Mouse (Mus musculus) embryonic facial prominence, embryonic 13.5 days (tissue): ENCODE measurements around the gene Socs1. TPM values are rescaled to one million over a fixed set of nuclear protein-coding genes. Genes with fewer than 3 reads are reported as not detected.

Source experiments
- ATAC-seq: fragments of 200-750 bp; cut with Nextera tagmentation; 2 replicates; pipeline ENCODE4 v1.8.0; 2017; ENCODE audit warnings: low read depth; ENCODE audit not compliant: insufficient number of reproducible peaks, insufficient read depth, low FRiP score, low TSS enrichment
- H3K27ac ChIP-seq: fragments of 300-500 bp; sonication (generic); 2 replicates; pipeline ENCODE4 v1.5.1; 2015; ENCODE audit warnings: moderate library complexity, mild to moderate bottlenecking, inconsistent platforms
- H3K27me3 ChIP-seq: fragments of 300-500 bp; sonication (generic); 2 replicates; pipeline ENCODE4 v1.6.1; 2015; ENCODE audit warnings: mild to moderate bottlenecking, inconsistent platforms
- H3K36me3 ChIP-seq: fragments of 300-500 bp; sonication (generic); 2 replicates; pipeline ENCODE4 v1.6.1; 2015; ENCODE audit warnings: mild to moderate bottlenecking, inconsistent platforms
- H3K4me1 ChIP-seq: fragments of 300-500 bp; sonication (generic); 2 replicates; pipeline ENCODE4 v1.6.1; 2015; ENCODE audit warnings: inconsistent platforms
- H3K4me2 ChIP-seq: fragments of 300-500 bp; sonication (generic); 2 replicates; pipeline ENCODE4 v1.6.1; 2015; ENCODE audit warnings: moderate library complexity, mild to moderate bottlenecking, inconsistent platforms
- H3K4me3 ChIP-seq: fragments of 300-500 bp; sonication (generic); 2 replicates; pipeline ENCODE4 v1.5.1; 2015; ENCODE audit warnings: mild to moderate bottlenecking, inconsistent platforms
- H3K9ac ChIP-seq: fragments of 300-500 bp; sonication (generic); 2 replicates; pipeline ENCODE4 v1.6.1; 2015; ENCODE audit warnings: mild to moderate bottlenecking, inconsistent platforms
- H3K9me3 ChIP-seq: fragments of 300-500 bp; sonication (generic); 2 replicates; pipeline ENCODE4 v1.6.1; 2016; ENCODE audit warnings: inconsistent platforms
- WGBS: fragments of 180-500 bp; shearing (Covaris S2); methylation state at CpG from one replicate; pipeline ENCODE4 v1.1.7; 2015; ENCODE audit warnings: mixed read lengths; 5-methylcytosine and 5-hydroxymethylcytosine counted together
- polyA plus RNA-seq: library from polyadenylated mRNA; unstranded; fragments of >200 nt; fragmentation: Nextera tagmentation; extraction: Ambion mirVana; gene quantifications from 2 replicates; pipeline ENCODE4 v1.2.1, GENCODE M21; 2015

The Socs1 gene
- polyA plus RNA-seq, result 15.0 and 15.4 TPM in 2 replicates

DNA sequence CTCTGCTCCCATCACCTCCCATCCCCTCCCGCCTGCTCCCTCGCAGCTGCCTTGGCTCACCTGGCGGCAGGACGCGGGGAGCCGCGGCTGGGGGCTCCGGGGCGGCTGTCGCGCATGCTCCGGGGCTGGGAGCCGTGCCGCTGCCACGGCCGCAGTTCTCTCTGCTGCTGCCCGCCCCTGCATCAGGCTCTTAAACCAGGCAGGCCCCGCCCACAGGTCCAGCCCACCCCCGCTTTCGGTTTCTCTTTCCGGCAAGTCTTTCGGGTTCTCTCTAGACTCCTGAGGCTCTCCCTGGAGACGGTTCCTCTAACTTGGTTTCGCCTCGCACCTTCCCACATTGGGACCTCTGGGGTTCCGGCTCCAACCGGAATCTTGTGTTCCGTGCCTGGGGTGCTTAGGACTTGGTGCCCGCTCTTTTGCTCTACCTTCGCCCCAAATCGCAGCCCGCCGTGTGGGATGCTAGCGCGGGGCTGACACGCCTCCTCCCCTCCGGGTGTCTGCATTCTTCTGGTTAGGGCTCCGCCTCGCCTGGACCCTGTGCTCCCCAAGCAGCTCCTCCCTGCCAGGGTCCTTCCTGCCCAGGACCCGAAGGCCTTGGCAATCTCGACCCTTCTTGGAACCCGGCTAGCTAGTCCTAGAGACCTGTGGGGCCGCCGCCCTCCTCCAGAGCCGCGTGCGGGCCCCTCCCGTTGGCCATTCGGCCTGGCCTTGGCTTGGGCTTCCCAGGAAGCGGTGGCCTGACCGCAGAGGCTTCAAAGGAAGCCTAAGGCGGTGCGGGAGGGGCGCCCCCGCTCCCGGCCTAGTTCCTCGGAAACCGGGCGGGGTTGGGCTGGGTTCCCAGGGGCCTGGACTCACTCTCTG lies at the start of gene Socs1:
Gene Socs1, minus strand, starts transcription at position 166 of the 861 bp plus-strand sequence.
- peak within 1 kb of the TSS; percentile 99 for H3K27ac ChIP-seq
- peak within 1 kb of the TSS; percentile 90 for H3K9ac ChIP-seq
- no peaks in the 10 kb centered on the region for H3K27me3 ChIP-seq
- peak within 1 kb of the TSS; percentile 95 for H3K4me2 ChIP-seq
- no peaks in the 10 kb centered on the region for H3K9me3 ChIP-seq
- 0 out of 2 replicates have a peak, but pooled peaks cover 7% of the 10 kb centered on the region for H3K36me3 ChIP-seq
- peaks cover 53% of the 10 kb centered on the region for H3K4me1 ChIP-seq
- under 1% methylated on average over 57 of the region's 59 CpGs for WGBS
- peak within 1 kb of the TSS; percentile 74 for H3K4me3 ChIP-seq
- peak; percentile 84 for ATAC-seq

DNA sequence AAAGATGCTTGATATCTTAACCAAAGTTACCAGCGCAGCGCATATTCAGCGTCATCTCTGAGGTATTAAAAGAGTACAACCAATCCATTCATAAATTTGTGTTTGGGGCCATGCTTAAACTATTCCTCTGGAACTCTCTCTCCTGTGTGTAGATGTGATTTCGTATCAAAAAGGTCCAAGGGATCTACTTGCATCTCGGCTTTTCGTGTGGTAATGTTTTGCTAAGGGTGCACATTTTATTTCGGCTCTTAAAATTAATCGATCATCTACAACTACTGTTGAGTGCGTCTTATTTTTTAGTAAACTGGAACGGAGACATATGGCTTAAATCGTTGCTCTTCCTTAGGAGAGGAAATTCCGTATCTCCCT lies 49.2 kb upstream of the Socs1 start:
- 8% methylated on average over 12 of the region's 12 CpGs for WGBS
- Histone ChIP-seq H3K4me1 (peaks cover 42% of the 10 kb centered on the region), H3K4me2 (peak overlapping the region; percentile 95), H3K27ac (0 out of 2 replicates have a peak overlapping the region, but pooled peaks have one; percentile 89), H3K9me3 (no peaks in the 10 kb centered on the region), H3K36me3 (no peaks in the 10 kb centered on the region), H3K4me3 (peak overlapping the region; percentile 83), H3K9ac (peak overlapping the region; percentile 84), H3K27me3 (peaks cover 5% of the 10 kb centered on the region; the same call in 1 of the 2 replicates)
- no peak for ATAC-seq

DNA sequence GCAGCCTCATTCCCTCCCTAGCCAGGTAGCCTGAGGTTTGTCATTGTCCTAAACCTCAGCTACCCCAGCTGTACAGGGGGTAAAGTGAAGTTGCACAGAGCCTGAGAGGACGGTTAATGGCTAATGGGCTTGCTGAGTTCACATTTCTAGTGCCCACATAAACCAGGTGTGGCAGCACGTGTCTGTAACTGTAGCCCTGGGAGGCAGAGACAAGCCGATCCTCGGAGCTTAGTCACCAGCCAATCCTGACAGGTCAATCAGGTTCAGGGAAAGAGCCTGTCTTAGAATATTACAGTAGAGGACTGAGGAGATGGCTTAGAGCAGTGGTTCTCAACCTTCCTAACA lies 43.1 kb upstream of the Socs1 start:
- WGBS, result 68% methylated on average over 4 of the region's 4 CpGs

DNA sequence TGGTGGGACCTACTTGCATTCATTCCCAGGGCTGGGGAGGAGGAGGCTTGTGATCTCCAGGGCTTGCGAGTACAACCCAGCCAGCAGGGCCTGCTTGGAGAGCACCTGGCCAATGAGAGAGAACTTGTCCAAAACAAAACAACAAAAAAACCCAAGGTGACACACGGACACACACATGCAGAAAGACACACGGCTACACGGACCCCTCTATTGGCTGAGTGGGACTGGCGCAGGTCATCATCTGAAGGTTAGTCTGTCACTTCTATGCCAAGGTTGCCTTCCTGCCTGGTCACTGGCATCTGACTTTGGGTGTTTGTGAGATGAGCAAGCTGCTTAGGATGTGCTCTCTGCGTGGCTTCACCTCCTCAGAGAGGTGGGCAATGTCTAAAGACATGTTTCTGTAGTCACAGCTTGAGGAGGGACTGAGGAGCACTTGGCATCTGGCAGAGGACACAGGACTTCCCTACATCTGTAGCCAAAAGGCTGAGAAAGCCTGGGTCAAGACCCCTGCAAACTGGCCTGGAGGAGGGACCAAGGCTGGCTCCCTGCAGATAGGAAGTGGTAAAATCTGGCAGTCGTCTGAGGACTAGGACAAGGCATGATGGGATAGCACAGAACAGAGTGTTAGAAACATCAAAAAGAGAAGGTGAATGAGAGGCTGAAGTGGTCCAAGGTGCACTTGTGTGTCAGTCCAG lies 42.6 kb upstream of the Socs1 start:
- WGBS, result 79% methylated on average over 7 of the region's 7 CpGs
- Histone ChIP-seq H3K36me3 (no peaks in the 10 kb centered on the region), H3K4me2 (no peak overlapping the region), H3K9me3 (no peaks in the 10 kb centered on the region), H3K4me3 (no peak overlapping the region), H3K27ac (no peak overlapping the region), H3K9ac (no peak overlapping the region), H3K27me3 (no peaks in the 10 kb centered on the region), H3K4me1 (0 out of 2 replicates have a peak, but pooled peaks cover 5% of the 10 kb centered on the region)
- no peak for ATAC-seq

More for the DNA sequence above, 43.1 kb upstream of the Socs1 start:
- H3K4me2 ChIP-seq, result no peak overlapping the region
- H3K27me3 ChIP-seq, result peaks cover under 1% of the 10 kb centered on the region; the same call in 1 of the 2 replicates
- H3K9me3 ChIP-seq, result no peaks in the 10 kb centered on the region
- H3K4me1 ChIP-seq, result 0 out of 2 replicates have a peak, but pooled peaks cover 5% of the 10 kb centered on the region
- H3K4me3 ChIP-seq, result no peak overlapping the region
- no peaks in the 10 kb centered on the region for H3K36me3 ChIP-seq
- no peak overlapping the region for H3K9ac ChIP-seq
- H3K27ac ChIP-seq, result no peak overlapping the region
- no peak for ATAC-seq

GRCm38 (mm10) chr16:10827269-10827668 lies 41.9 kb upstream of the Socs1 start:
- ATAC-seq, result no peak
- H3K4me2 ChIP-seq, result no peak overlapping the region
- no peaks in the 10 kb centered on the region for H3K27me3 ChIP-seq
- no peaks in the 10 kb centered on the region for H3K36me3 ChIP-seq
- H3K4me1 ChIP-seq, result 0 out of 2 replicates have a peak, but pooled peaks cover 5% of the 10 kb centered on the region
- no peak overlapping the region for H3K9ac ChIP-seq
- no peak overlapping the region for H3K4me3 ChIP-seq
- H3K9me3 ChIP-seq, result no peaks in the 10 kb centered on the region
- WGBS, result 88% methylated on average over 9 of the region's 9 CpGs
- no peak overlapping the region for H3K27ac ChIP-seq

GRCm38 (mm10) chr16:10825840-10826239 lies 40.5 kb upstream of the Socs1 start:
- H3K9me3 ChIP-seq, result no peaks in the 10 kb centered on the region
- no peak for ATAC-seq
- peaks cover 10% of the 10 kb centered on the region; the same call in 1 of the 2 replicates for H3K4me1 ChIP-seq
- H3K4me2 ChIP-seq, result no peak overlapping the region
- H3K9ac ChIP-seq, result no peak overlapping the region
- H3K27me3 ChIP-seq, result no peaks in the 10 kb centered on the region
- 72% methylated on average over 4 of the region's 4 CpGs for WGBS
- no peaks in the 10 kb centered on the region for H3K36me3 ChIP-seq
- no peak overlapping the region for H3K27ac ChIP-seq
- H3K4me3 ChIP-seq, result no peak overlapping the region

GRCm38 (mm10) chr16:10824536-10824935 lies 39.2 kb upstream of the Socs1 start:
- H3K4me3 ChIP-seq, result no peak overlapping the region
- H3K4me1 ChIP-seq, result peaks cover 10% of the 10 kb centered on the region; the same call in 1 of the 2 replicates
- H3K36me3 ChIP-seq, result no peaks in the 10 kb centered on the region
- H3K9ac ChIP-seq, result no peak overlapping the region
- ATAC-seq, result no peak
- no peak overlapping the region for H3K27ac ChIP-seq
- no peaks in the 10 kb centered on the region for H3K9me3 ChIP-seq
- H3K4me2 ChIP-seq, result no peak overlapping the region
- 89% methylated on average over 1 of the region's 1 CpGs for WGBS
- H3K27me3 ChIP-seq, result no peaks in the 10 kb centered on the region

GRCm38 (mm10) chr16:10821387-10821786 lies 36.1 kb upstream of the Socs1 start:
- no peak for ATAC-seq
- Histone ChIP-seq H3K9ac (no peak overlapping the region), H3K27ac (no peak overlapping the region), H3K4me1 (peaks cover 10% of the 10 kb centered on the region; the same call in 1 of the 2 replicates), H3K4me3 (no peak overlapping the region), H3K36me3 (no peaks in the 10 kb centered on the region), H3K9me3 (no peaks in the 10 kb centered on the region), H3K27me3 (no peaks in the 10 kb centered on the region), H3K4me2 (no peak overlapping the region)
- 38% methylated on average over 4 of the region's 4 CpGs for WGBS

- no peaks in the 10 kb centered on the region for H3K9me3 ChIP-seq
- H3K9ac ChIP-seq, result no peak overlapping the region
- no peaks in the 10 kb centered on the region for H3K36me3 ChIP-seq
- H3K4me1 ChIP-seq, result peaks cover 5% of the 10 kb centered on the region; the same call in 1 of the 2 replicates
- ATAC-seq, result no peak
- H3K4me3 ChIP-seq, result no peak overlapping the region
- H3K4me2 ChIP-seq, result no peak overlapping the region
- H3K27me3 ChIP-seq, result no peaks in the 10 kb centered on the region
- 71% methylated on average over 3 of the region's 3 CpGs for WGBS
- no peak overlapping the region for H3K27ac ChIP-seq
Observed at GRCm38 (mm10) chr16:10819966-10820365, 34.6 kb upstream of the Socs1 start.

- Histone ChIP-seq H3K4me2 (no peak overlapping the region), H3K4me1 (peaks cover 11% of the 10 kb centered on the region; the same call in 1 of the 2 replicates), H3K27me3 (no peaks in the 10 kb centered on the region), H3K27ac (no peak overlapping the region), H3K4me3 (no peak overlapping the region), H3K9ac (no peak overlapping the region), H3K9me3 (no peaks in the 10 kb centered on the region), H3K36me3 (no peaks in the 10 kb centered on the region)
- WGBS, result 87% methylated on average over 4 of the region's 4 CpGs
- no peak for ATAC-seq
Observed at GRCm38 (mm10) chr16:10818579-10819135, 33.3 kb upstream of the Socs1 start.

GRCm38 (mm10) chr16:10814864-10815263 lies 29.5 kb upstream of the Socs1 start:
- Histone ChIP-seq H3K27ac (no peak overlapping the region), H3K4me1 (0 out of 2 replicates have a peak, but pooled peaks cover 6% of the 10 kb centered on the region), H3K27me3 (no peaks in the 10 kb centered on the region), H3K9ac (no peak overlapping the region), H3K4me3 (no peak overlapping the region), H3K36me3 (no peaks in the 10 kb centered on the region), H3K9me3 (no peaks in the 10 kb centered on the region), H3K4me2 (no peak overlapping the region)
- ATAC-seq, result no peak
- WGBS, result 87% methylated on average over 4 of the region's 4 CpGs
